Mouse (Mus musculus) heart, embryonic 11.5 days (tissue): ENCODE results near the gene Tle2. TPM values are rescaled to one million over a fixed set of nuclear protein-coding genes. Genes with fewer than 3 reads are reported as not detected.
A peak's percentile ranks its signal among the peaks of the same experiment; 100 is the strongest.

Experiments used
- ATAC-seq: fragments of 200-750 bp; cut with Nextera tagmentation; replicated peaks from 2 replicates; pipeline ENCODE4 v1.8.0; 2017; ENCODE audit warnings: moderate library complexity; ENCODE audit not compliant: insufficient number of reproducible peaks, low FRiP score, low TSS enrichment
- H3K27ac ChIP-seq: fragments of 300-500 bp; sonication (generic); 2 replicates; pipeline ENCODE4 v1.5.1; 2014; ENCODE audit warnings: mild to moderate bottlenecking, low read depth, low read length
- H3K27me3 ChIP-seq: fragments of 300-500 bp; sonication (generic); 2 replicates; pipeline ENCODE4 v1.6.1; 2014; ENCODE audit warnings: mild to moderate bottlenecking, low read length, mixed read lengths; ENCODE audit not compliant: control insufficient read depth, insufficient read depth
- H3K36me3 ChIP-seq: fragments of 300-500 bp; sonication (generic); 2 replicates; pipeline ENCODE4 v1.6.1; 2014; ENCODE audit warnings: mild to moderate bottlenecking, low read length, moderate library complexity, mixed read lengths; ENCODE audit not compliant: control insufficient read depth, insufficient read depth
- H3K4me1 ChIP-seq: fragments of 300-500 bp; sonication (generic); 2 replicates; pipeline ENCODE4 v1.6.1; 2014; ENCODE audit warnings: low read length; ENCODE audit not compliant: control insufficient read depth, insufficient read depth
- H3K4me2 ChIP-seq: fragments of 300-500 bp; sonication (generic); 2 replicates; pipeline ENCODE4 v1.6.1; 2014; ENCODE audit warnings: mild to moderate bottlenecking, moderate library complexity
- H3K4me3 ChIP-seq: fragments of 300-500 bp; sonication (generic); 2 replicates; pipeline ENCODE4 v1.5.1; 2014; ENCODE audit warnings: low read depth, low read length
- H3K9ac ChIP-seq: fragments of 300-500 bp; sonication (generic); 2 replicates; pipeline ENCODE4 v1.6.1; 2014; ENCODE audit warnings: mild to moderate bottlenecking, low read depth, low read length, moderate library complexity
- H3K9me3 ChIP-seq: fragments of 300-500 bp; sonication (generic); replicated peaks from 2 replicates; pipeline ENCODE4 v1.6.1; 2016; ENCODE audit warnings: low read length; ENCODE audit not compliant: control insufficient read depth
- WGBS: fragments of 180-500 bp; shearing (Covaris S2); extraction: QIAGEN DNeasy Blood & Tissue Kit; methylation state at CpG from one replicate; pipeline ENCODE4 v1.1.7; 2014; ENCODE audit not compliant: insufficient replicate concordance; 5-methylcytosine and 5-hydroxymethylcytosine counted together
- polyA plus RNA-seq: library from polyadenylated mRNA; unstranded; fragments of >200 nt; fragmentation: Nextera tagmentation; extraction: Ambion mirVana; gene quantifications from 2 replicates; pipeline ENCODE4 v1.2.1, GENCODE M21; 2014

The Tle2 gene
- polyA plus RNA-seq: 17.8 and 18.3 TPM in 2 replicates

DNA sequence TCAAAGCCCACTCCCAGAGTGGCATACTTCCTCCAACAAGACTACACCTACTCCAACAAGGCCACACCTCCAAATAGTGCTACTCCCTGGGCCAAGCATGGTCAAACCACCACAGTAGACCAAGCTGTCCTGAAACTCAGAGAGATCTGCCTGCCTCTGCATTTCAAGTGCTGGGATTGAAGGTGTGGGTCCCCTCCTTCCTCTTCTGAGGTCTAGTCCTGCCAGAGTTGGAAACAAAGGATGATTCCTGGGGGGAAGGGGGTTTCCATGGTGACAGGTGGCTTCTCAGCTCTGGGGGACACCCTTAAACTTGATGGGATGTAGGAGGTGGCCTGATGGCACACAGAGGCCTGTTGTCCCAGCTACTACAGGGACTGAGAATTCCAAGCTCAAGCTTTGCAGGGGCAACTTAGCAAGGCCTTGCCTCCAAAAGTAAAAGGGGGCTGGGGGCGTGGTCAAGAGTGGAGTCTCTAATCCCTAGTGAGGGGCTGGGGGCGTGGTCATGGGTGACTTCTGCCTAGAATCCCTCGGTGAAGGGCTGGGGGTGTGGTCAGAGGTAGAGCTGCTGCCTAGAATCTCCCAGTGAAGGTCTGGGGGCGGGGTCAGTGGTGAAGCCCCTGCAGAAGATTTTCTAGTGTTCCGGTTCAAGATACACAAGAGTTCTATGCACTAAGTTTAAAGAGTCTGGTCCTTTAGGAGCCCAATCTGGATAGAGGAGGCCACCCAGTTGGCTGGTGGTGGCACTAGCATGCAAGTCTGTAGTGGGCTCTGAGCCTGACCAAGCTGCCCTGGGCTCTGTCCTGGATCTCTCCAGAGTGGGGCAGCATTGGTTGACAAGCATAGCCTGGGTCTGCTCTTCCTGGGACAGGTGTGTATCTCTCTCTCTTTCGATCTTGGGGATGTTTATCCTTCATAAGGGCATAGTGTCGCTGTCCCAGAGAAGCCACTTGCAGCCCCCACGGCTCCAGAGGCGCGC lies at the start of gene Tle2:
Gene Tle2, plus strand, starts transcription at position 481 of the 976 bp plus-strand sequence.
- peak within 1 kb of the TSS; percentile 62 for H3K4me3 ChIP-seq
- H3K9me3 ChIP-seq: no peaks in the 10 kb centered on the region
- H3K9ac ChIP-seq: peak within 1 kb of the TSS; percentile 71
- peak within 1 kb of the TSS; percentile 68 for H3K4me2 ChIP-seq
- no peak within 1 kb of the TSS for H3K27ac ChIP-seq
- peaks cover 19% of the 10 kb centered on the region for H3K27me3 ChIP-seq
- no peaks in the 10 kb centered on the region for H3K36me3 ChIP-seq
- no peak for ATAC-seq
- 18% methylated on average over 10 of the region's 10 CpGs for WGBS
- peaks cover 37% of the 10 kb centered on the region for H3K4me1 ChIP-seq

DNA sequence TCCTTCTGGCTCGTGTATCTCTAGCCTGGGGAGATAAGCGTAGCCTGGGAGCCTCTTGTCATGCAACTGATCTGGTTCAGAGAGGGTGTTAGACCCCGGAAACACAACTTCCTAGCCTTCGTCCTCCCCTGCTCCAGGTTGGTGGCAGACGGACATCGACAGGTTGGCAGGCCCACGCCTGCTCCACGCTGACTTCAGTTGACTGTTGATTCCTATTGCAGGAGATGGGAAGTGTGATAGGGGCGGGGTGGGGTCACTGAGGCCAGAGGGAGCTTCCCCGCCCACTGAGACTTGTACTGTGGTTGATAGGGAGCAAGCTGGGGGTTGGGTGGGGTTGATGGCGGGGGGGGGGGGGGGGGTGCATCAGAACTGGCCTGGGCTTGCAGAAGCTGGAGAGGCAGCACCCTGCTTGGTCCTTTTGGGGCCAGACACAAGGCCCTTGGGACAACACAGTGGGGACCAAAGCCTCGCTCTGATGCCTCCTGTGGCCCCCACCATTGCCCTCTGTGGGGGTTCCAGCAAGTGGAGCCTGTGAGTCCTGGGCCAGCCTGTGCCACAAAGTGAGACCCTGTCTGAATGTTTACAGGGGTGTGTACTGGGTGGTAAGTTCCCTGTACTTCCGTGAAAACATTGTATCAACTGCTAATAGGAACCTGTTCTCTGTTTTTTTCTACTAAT lies 49.2 kb upstream of the Tle2 start:
- Histone ChIP-seq H3K9ac (no peak overlapping the region), H3K27me3 (no peaks in the 10 kb centered on the region), H3K9me3 (no peaks in the 10 kb centered on the region), H3K36me3 (peaks cover 8% of the 10 kb centered on the region), H3K4me2 (no peak overlapping the region; the same call in 1 of the 2 replicates), H3K27ac (no peak overlapping the region), H3K4me3 (no peak overlapping the region), H3K4me1 (peaks cover 13% of the 10 kb centered on the region)
- 33% methylated on average over 12 of the region's 13 CpGs for WGBS
- ATAC-seq: no peak

DNA sequence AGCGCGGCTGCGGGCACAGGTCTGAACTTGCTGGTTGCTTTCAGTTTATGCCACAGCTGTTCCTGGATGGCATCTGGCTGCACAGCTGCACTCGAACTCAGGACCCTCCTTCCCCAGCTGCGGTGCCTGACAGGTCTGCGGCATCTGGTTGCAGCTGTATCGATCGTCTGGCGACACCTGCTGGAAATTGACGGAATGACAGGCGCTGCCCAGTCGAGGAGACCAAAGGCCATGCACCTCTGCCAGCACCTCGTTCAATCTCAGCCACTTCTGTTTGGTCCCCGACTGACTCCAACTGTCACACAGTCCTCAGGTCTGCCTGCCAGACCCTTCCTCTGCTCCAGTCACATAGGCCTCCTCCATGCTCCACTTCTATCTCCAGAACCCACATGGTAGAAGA lies 47.6 kb upstream of the Tle2 start:
- no peak overlapping the region for H3K27ac ChIP-seq
- no peaks in the 10 kb centered on the region for H3K27me3 ChIP-seq
- no peaks in the 10 kb centered on the region for H3K9me3 ChIP-seq
- H3K4me2 ChIP-seq: no peak overlapping the region
- H3K4me1 ChIP-seq: peaks cover 13% of the 10 kb centered on the region
- no peak overlapping the region for H3K9ac ChIP-seq
- peaks cover 18% of the 10 kb centered on the region for H3K36me3 ChIP-seq
- no peak overlapping the region for H3K4me3 ChIP-seq
- WGBS: 14% methylated on average over 14 of the region's 14 CpGs
- ATAC-seq: no peak

DNA sequence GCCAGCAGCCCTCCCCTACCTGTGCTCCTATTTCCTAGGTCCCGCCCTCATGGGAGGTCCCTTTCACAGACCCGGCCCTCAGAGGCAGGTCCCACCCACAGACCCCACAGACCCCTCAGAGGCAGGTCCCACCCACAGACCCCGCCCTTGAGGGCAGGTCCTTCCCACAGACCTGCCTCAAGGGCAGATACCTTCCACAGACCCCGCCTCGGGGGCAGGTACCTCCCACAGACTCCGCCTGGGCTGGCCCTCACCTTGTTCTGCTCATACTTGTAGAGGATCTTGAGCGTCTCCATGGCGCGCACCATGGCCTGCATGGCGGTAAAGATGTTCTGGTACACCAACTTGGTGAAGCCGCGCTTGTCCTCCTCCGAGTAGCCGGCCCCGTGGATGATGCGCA lies 39.5 kb upstream of the Tle2 start:
- Histone ChIP-seq H3K27me3 (no peaks in the 10 kb centered on the region), H3K4me1 (peaks cover 11% of the 10 kb centered on the region), H3K9me3 (no peaks in the 10 kb centered on the region), H3K27ac (no peak overlapping the region), H3K4me3 (no peak overlapping the region), H3K4me2 (no peak overlapping the region), H3K9ac (no peak overlapping the region), H3K36me3 (peaks cover 23% of the 10 kb centered on the region)
- ATAC-seq: no peak
- whole genome bisulfite sequencing: 60% methylated on average over 16 of the region's 16 CpGs

DNA sequence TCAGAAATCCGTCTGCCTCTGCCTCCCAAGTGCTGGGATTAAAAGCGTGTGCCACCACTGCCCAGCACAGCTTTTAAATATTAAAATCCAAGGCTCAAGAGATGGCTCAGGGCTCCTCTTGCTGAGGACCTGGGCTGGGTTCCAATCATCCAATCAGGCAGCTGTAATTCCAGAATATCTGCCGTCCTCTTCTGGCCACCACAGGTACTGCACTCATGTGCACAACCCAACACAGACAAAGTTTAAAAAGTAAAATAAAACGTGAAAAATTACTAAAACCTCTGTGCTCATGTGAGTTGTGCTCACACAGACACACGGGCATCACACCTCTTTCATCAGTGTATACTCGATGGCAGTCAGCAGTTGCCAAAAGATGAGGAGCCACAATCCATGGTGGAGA lies 37.6 kb upstream of the Tle2 start:
- Histone ChIP-seq H3K36me3 (peaks cover 10% of the 10 kb centered on the region), H3K27me3 (no peaks in the 10 kb centered on the region), H3K4me2 (no peak overlapping the region), H3K9me3 (no peaks in the 10 kb centered on the region), H3K9ac (no peak overlapping the region), H3K4me3 (no peak overlapping the region), H3K27ac (no peak overlapping the region), H3K4me1 (peaks cover 17% of the 10 kb centered on the region)
- no peak for ATAC-seq
- 67% methylated on average over 6 of the region's 6 CpGs for WGBS

DNA sequence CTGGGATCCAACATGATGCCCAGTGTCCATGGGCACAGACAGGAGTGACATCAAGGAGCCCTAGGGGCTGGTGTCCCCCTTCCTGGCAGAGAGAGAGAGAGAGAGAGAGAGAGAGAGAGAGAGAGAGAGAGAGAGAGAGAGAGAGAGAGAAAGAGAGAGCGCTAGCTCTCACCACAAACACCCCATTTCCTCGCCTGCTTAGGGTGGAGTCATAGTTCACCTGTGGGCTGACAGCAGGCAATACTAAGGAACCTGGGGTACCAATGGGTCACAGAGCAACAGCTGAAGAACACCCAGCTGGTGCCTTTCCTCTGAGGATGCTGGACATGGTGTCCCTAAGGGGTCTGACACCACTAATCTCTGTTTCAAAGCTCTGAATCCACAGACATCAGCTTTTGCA lies 36.9 kb upstream of the Tle2 start:
- no peak overlapping the region for H3K4me3 ChIP-seq
- no peak overlapping the region for H3K27ac ChIP-seq
- no peak overlapping the region for H3K9ac ChIP-seq
- no peaks in the 10 kb centered on the region for H3K27me3 ChIP-seq
- no peak for ATAC-seq
- H3K36me3 ChIP-seq: peaks cover 6% of the 10 kb centered on the region; the same call in 1 of the 2 replicates
- H3K4me1 ChIP-seq: peaks cover 24% of the 10 kb centered on the region
- H3K4me2 ChIP-seq: no peak overlapping the region
- 97% methylated on average over 2 of the region's 2 CpGs for WGBS
- H3K9me3 ChIP-seq: no peaks in the 10 kb centered on the region

DNA sequence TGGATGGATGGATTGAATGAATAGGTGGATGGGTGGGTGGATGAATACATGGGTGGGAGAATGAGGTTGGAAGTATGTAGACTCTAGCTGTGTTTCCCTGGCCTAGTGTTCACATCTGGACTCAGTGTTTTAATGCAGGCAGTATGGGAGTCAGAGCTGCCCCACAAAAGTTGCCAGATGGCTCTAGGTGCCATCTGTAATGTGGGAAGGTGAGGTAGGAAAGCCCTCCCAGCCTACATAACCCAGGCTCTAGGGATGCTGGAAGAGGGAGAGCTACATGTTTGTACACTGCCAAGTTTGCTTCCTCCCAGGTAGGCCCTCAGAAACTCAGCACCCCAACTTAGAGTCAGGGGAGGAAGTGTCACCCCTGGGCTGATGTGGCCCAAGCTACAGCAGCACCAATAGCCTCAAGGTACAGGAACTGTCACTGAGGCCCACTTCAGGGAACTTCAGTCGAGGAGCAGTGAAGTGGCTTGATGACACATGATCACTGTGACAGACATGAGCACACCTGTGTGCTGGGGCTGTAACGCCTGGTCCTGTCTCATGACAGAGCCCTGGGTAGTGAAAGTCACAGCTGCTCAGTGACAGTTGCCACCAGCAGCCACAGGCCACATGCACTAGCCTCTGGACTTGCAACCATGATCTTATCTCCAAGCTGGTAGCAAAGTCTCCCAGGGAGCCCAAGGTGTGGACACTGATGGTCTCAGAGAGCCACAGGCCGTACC lies 35.9 kb upstream of the Tle2 start:
- no peaks in the 10 kb centered on the region for H3K27me3 ChIP-seq
- no peak overlapping the region for H3K9ac ChIP-seq
- ATAC-seq: no peak
- no peak overlapping the region for H3K4me3 ChIP-seq
- no peak overlapping the region for H3K4me2 ChIP-seq
- WGBS: 69% methylated on average over 3 of the region's 3 CpGs
- no peaks in the 10 kb centered on the region for H3K9me3 ChIP-seq
- no peaks in the 10 kb centered on the region for H3K36me3 ChIP-seq
- no peak overlapping the region for H3K27ac ChIP-seq
- peaks cover 30% of the 10 kb centered on the region for H3K4me1 ChIP-seq

DNA sequence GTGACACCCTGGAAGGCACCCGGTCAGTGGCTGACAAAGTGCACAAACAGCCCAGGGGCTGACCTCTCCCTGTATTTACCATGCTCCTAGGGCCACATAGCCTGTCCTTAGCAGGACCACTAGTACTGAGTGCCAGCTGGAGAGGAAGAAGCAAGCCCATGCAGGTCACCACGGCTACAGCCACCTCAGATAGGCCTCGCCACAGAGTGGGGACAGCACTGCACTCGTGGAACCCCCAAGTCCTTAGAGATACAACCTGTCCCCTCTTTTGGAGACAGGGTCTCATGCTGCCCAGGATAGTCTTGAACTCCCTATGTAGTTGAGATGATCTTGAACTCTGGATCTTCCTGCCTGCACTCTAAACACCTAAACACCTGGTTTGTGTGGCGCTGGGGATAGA lies 33.0 kb upstream of the Tle2 start:
- Histone ChIP-seq H3K9me3 (no peaks in the 10 kb centered on the region), H3K27ac (no peak overlapping the region), H3K4me3 (no peak overlapping the region), H3K4me2 (peak overlapping the region; percentile 22), H3K9ac (peak overlapping the region; percentile 47), H3K27me3 (no peaks in the 10 kb centered on the region), H3K4me1 (peaks cover 36% of the 10 kb centered on the region), H3K36me3 (no peaks in the 10 kb centered on the region)
- ATAC-seq: no peak
- WGBS: 76% methylated on average over 5 of the region's 5 CpGs
